Mouse (Mus musculus) limb, embryonic 12.5 days (tissue): ENCODE results near the gene Zbtb40. TPM values are rescaled to one million over a fixed set of nuclear protein-coding genes. Genes with fewer than 3 reads are reported as not detected.

Experiments
- ATAC-seq: fragments of 200-750 bp; cut with Nextera tagmentation; 2 replicates; pipeline ENCODE4 v1.8.0; 2017; ENCODE audit warnings: low read depth, moderate TSS enrichment; ENCODE audit not compliant: insufficient number of reproducible peaks, insufficient read depth, low FRiP score, low TSS enrichment
- H3K27ac ChIP-seq: fragments of 300-500 bp; sonication (generic); 2 replicates; pipeline ENCODE4 v1.5.1; 2016; ENCODE audit warnings: mild to moderate bottlenecking, moderate library complexity
- H3K27me3 ChIP-seq: fragments of 300-500 bp; sonication (generic); 2 replicates; pipeline ENCODE4 v1.6.1; 2016; ENCODE audit warnings: mild to moderate bottlenecking, moderate library complexity
- H3K36me3 ChIP-seq: fragments of 300-500 bp; sonication (generic); 2 replicates; pipeline ENCODE4 v1.6.1; 2016; ENCODE audit warnings: mild to moderate bottlenecking, moderate library complexity
- H3K4me1 ChIP-seq: fragments of 300-500 bp; sonication (generic); replicated peaks from 2 replicates; pipeline ENCODE4 v1.6.1; 2016
- H3K4me2 ChIP-seq: fragments of 300-500 bp; sonication (generic); 2 replicates; pipeline ENCODE4 v1.6.1; 2016; ENCODE audit warnings: mild to moderate bottlenecking, moderate library complexity
- H3K4me3 ChIP-seq: fragments of 300-500 bp; sonication (generic); replicated peaks from 2 replicates; pipeline ENCODE4 v1.5.1; 2016; ENCODE audit warnings: mild to moderate bottlenecking
- H3K9ac ChIP-seq: fragments of 300-500 bp; sonication (generic); replicated peaks from 2 replicates; pipeline ENCODE4 v1.6.1; 2016; ENCODE audit warnings: mild to moderate bottlenecking, moderate library complexity
- H3K9me3 ChIP-seq: fragments of 300-500 bp; sonication (generic); 2 replicates; pipeline ENCODE4 v1.6.1; 2016; ENCODE audit warnings: mild to moderate bottlenecking, moderate library complexity
- WGBS: fragments of 180-500 bp; shearing (Covaris S2); methylation state at CpG from one replicate; pipeline ENCODE4 v1.1.7; 2016; 5-methylcytosine and 5-hydroxymethylcytosine counted together
- polyA plus RNA-seq: library from polyadenylated mRNA; unstranded; fragments of >200 nt; fragmentation: Nextera tagmentation; extraction: Ambion mirVana; gene quantifications from 2 replicates; pipeline ENCODE4 v1.2.1, GENCODE M21; 2016

The Zbtb40 gene
- polyA plus RNA-seq, 1 experiment from 2014 or later, result 6.1 TPM

GRCm38 (mm10) chr4:136930474-136930873, 118.1 kb downstream of the Zbtb40 start:
- 81% methylated on average over 8 of the region's 8 CpGs for WGBS
- H3K27ac ChIP-seq, result no peak overlapping the region
- no peak overlapping the region for H3K9ac ChIP-seq
- H3K4me3 ChIP-seq, result no peak overlapping the region
- H3K36me3 ChIP-seq, result no peaks in the 10 kb centered on the region
- H3K27me3 ChIP-seq, result peaks cover 42% of the 10 kb centered on the region
- H3K4me2 ChIP-seq, result no peak overlapping the region
- ATAC-seq, result no peak
- H3K9me3 ChIP-seq, result no peaks in the 10 kb centered on the region
- no peaks in the 10 kb centered on the region; the same call in 1 of the 2 replicates for H3K4me1 ChIP-seq

Other genes starting within 250 kb of the Zbtb40 start
- gene Ephb2, start 212.8 kb downstream of the Zbtb40 start, polyA plus RNA-seq, result 13.7 and 16.9 TPM in 2 replicates
- 17.7 and 20.9 TPM in 2 replicates for gene C1qb, start 162.6 kb downstream of the Zbtb40 start, polyA plus RNA-seq
- 11.9 and 12.8 TPM in 2 replicates for gene C1qc, start 155.7 kb downstream of the Zbtb40 start, polyA plus RNA-seq
- 11.4 and 11.9 TPM in 2 replicates for gene C1qa, start 150.0 kb downstream of the Zbtb40 start, polyA plus RNA-seq
- 0.28 and 0.38 TPM in 2 replicates for gene Epha8, start 92.0 kb downstream of the Zbtb40 start, polyA plus RNA-seq
- gene Wnt4, start 228.7 kb upstream of the Zbtb40 start, polyA plus RNA-seq, result 2.6 and 6.9 TPM in 2 replicates